Comparison of ENCODE assay signal across 17 mouse cellular contexts in genomic region chr7:144170686-144171085, GRCm38 (mm10).
DNase-seq lines count a peak whose midpoint lies in the region; ATAC-seq and TF ChIP-seq lines count a peak whose summit lies in the region.
"Had no signal": no experiment of that assay in that cellular context is flagged by ENCODE, and none has a peak within 500 bp of the region (broad histone marks: within the 10 kb centered on the region; RNA-seq: fewer than 3 reads in every experiment).

No protein-coding gene starts in this region.

- H3K27ac ChIP-seq in heart, embryonic 12.5 days (ENCODE audit: poor library complexity, severe bottlenecking), result no peak overlapping the region
- H3K27ac ChIP-seq in gastrocnemius, adult 2 months, result no peak overlapping the region
- H3K27ac ChIP-seq: embryonic facial prominence, embryonic 10.5 days; hindbrain, embryonic 15.5 days; macrophage had no signal

- H3K36me3 ChIP-seq in heart, embryonic 12.5 days, result no peaks in the 10 kb centered on the region
- H3K36me3 ChIP-seq: embryonic facial prominence, embryonic 10.5 days; hindbrain, embryonic 15.5 days had no signal

- no peak for ATAC-seq in heart, embryonic 12.5 days (ENCODE audit: insufficient number of reproducible peaks, low FRiP score)

- peaks cover 20% of the 10 kb centered on the region for H3K4me1 ChIP-seq in heart, embryonic 12.5 days (replicated peaks)

- H3K9ac ChIP-seq in heart, embryonic 12.5 days, result no peak overlapping the region
- H3K9ac ChIP-seq: hindbrain, embryonic 15.5 days; lung, embryonic 14.5 days had no signal

- TF ChIP-seq CTCF in gastrocnemius, adult 2 months (IDR thresholded peaks at IDR 0.05), result no peak

- peaks cover 45% of the 10 kb centered on the region for H3K27me3 ChIP-seq in heart, embryonic 12.5 days (replicated peaks)
- H3K27me3 ChIP-seq: hindbrain, embryonic 15.5 days had no signal

- 63% methylated on average over 9 of the region's 9 CpGs for WGBS in heart, embryonic 12.5 days

- H3K4me2 ChIP-seq in heart, embryonic 12.5 days, result peak overlapping the region; percentile 16; the same call in 1 of the 2 replicates
- H3K4me2 ChIP-seq: hindbrain, embryonic 15.5 days; liver, embryonic 11.5 days; lung, embryonic 14.5 days had no signal

- intact Hi-C loops in heart, postnatal 25 days (cut with DNase I), result no loop called here
- intact Hi-C loops in gastrocnemius, adult 2 months (cut with DNase I), result no loop called here

- H3K9me3 ChIP-seq in heart, embryonic 12.5 days (replicated peaks), result peaks cover 3% of the 10 kb centered on the region; the same call in 1 of the 2 replicates
- H3K9me3 ChIP-seq: embryonic facial prominence, embryonic 10.5 days; hindbrain, embryonic 15.5 days had no signal

- DNase-seq in heart, postnatal 25 days (ENCODE audit: low spot score), result no peak
- DNase-seq in right cerebral cortex, adult 18-20 months, result peak; percentile 49
- no peak for DNase-seq in right cerebral cortex, postnatal 4 days
- DNase-seq in heart, postnatal 4 days, result peak; percentile 16
- no peak for DNase-seq in retina, embryonic 14.5 days (ENCODE audit: low spot score)
- DNase-seq in gastrocnemius, adult 2 months, result no peak
- DNase-seq: adrenal gland, postnatal 14 days; kidney, adult 18-20 months; kidney, postnatal 14 days; midbrain, embryonic 14.5 days had no signal

- H3K4me3 ChIP-seq in heart, embryonic 12.5 days, result no peak overlapping the region
- H3K4me3 ChIP-seq in gastrocnemius, adult 2 months, result no peak overlapping the region
- H3K4me3 ChIP-seq: embryonic facial prominence, embryonic 10.5 days; erythroblast, embryonic 14.5 days; hindbrain, embryonic 15.5 days had no signal

Comparison
In these comparisons a context has a peak if more than half of its experiments do, and no peak if none do; other contexts are left out.
1. DNase-seq: peak in right cerebral cortex, adult 18-20 months (single experiment) and heart, postnatal 4 days (single experiment); none in heart, postnatal 25 days (single experiment), right cerebral cortex, postnatal 4 days (single experiment), retina, embryonic 14.5 days (single experiment) and gastrocnemius, adult 2 months (single experiment).